Mouse (Mus musculus): ENCODE measurements at regions not wholly inside any gene's neighbourhood (a gene's known extent, or its start where the extent isn't known, plus 50 kb on each side); places are given as distances from the start of the nearest gene placed in this dataset.

DNA sequence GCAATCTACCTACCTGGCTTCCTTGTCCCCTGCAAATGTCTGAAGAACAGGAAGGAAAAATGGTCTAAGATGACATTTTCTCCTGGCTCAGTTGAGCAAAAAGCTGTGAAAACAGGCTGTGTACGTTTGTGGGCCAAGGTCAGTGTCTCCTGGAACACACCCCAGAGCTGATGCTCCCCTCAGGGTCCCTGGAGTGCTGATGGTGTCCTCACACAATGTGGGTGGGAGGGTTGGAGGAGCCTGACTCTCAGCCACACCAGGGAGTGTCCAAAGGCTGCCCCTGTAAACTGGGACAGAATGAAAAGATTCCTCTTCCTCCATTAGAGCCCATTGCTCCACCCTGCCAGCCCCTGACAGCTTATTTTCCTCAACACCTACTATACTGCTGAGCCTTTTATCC, 112.8 kb upstream of the Smim23 start:
- H3K36me3 ChIP-seq (ENCODE audit: control insufficient read depth, insufficient read depth, low read length): no peaks in the 10 kb centered on the region
- no peak overlapping the region for H3K27ac ChIP-seq (ENCODE audit: low read depth, low read length)
- ATAC-seq (replicated peaks; ENCODE audit: low FRiP score) (no peak), DNase-seq (ENCODE audit: low spot score) (no peak)
- H3K9me3 ChIP-seq (ENCODE audit: control insufficient read depth, low read length): no peaks in the 10 kb centered on the region
- no peaks in the 10 kb centered on the region for H3K27me3 ChIP-seq (ENCODE audit: control insufficient read depth, insufficient read depth, low read length)
- no peak overlapping the region for H3K4me2 ChIP-seq (ENCODE audit: low read depth, low read length, severe bottlenecking)
- 70% methylated on average over 1 of the region's 1 CpGs for WGBS
- H3K9ac ChIP-seq (ENCODE audit: low read length): no peak overlapping the region
- H3K4me1 ChIP-seq (replicated peaks; ENCODE audit: control insufficient read depth, insufficient read depth, low read length): no peaks in the 10 kb centered on the region
- no peak overlapping the region for H3K4me3 ChIP-seq (ENCODE audit: low read depth, low read length)

DNA sequence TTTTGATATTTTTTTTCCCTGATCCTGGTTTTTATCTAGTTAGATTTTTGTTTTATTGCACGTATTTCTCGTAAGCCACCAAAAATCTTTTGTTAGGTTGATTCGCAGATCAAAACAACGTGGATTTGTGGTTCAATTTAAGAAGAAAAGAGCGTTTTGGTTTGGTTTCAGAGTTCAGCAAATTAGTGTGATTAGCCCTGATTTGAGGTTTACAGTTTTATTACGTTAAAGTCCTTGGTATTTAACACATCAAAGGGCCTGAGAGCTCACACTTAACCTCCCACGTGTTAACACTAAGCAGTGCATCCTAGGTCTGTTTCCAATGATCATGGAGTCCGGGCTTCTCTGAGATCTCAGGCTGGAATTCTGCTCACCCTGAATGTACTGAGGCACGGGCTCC, 107.5 kb upstream of the Smim23 start:
- H3K4me1 ChIP-seq (replicated peaks; ENCODE audit: control insufficient read depth, insufficient read depth, low read length): peaks cover 3% of the 10 kb centered on the region; the same call in 1 of the 2 replicates
- no peak overlapping the region for H3K9ac ChIP-seq (ENCODE audit: low read length)
- DNase-seq (ENCODE audit: low spot score) (no peak), ATAC-seq (replicated peaks; ENCODE audit: low FRiP score) (no peak)
- H3K4me2 ChIP-seq (ENCODE audit: low read depth, low read length, severe bottlenecking): no peak overlapping the region
- no peaks in the 10 kb centered on the region for H3K9me3 ChIP-seq (ENCODE audit: control insufficient read depth, low read length)
- 62% methylated on average over 9 of the region's 9 CpGs for WGBS
- H3K4me3 ChIP-seq (ENCODE audit: low read depth, low read length): no peak overlapping the region
- no peaks in the 10 kb centered on the region for H3K36me3 ChIP-seq (ENCODE audit: control insufficient read depth, insufficient read depth, low read length)
- no peak overlapping the region for H3K27ac ChIP-seq (ENCODE audit: low read depth, low read length)
- H3K27me3 ChIP-seq (ENCODE audit: control insufficient read depth, insufficient read depth, low read length): no peaks in the 10 kb centered on the region

DNA sequence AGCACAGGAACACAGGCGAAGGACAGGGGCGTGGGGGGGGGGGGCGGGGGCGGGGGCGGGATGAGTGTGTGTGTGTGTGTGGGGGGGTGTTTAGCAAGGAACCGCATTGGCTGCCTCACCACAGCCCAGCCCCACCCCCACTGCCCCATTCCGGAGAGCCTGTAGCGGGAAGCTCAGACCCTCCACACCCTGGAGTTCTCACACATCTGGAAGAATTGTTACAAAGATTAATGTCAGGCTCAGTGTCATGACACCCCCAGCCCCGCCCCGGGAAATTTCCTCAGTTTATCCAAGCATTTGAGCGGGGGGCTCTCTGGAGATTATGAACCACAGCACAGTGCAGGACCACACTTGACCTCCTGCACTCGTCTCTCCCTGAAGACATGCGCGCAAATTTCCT, 106.6 kb upstream of the Smim23 start:
- H3K4me2 ChIP-seq (ENCODE audit: low read depth, low read length, severe bottlenecking): 0 out of 2 replicates have a peak overlapping the region, but pooled peaks have one; percentile 11
- ATAC-seq (replicated peaks; ENCODE audit: low FRiP score) (no peak), DNase-seq (ENCODE audit: low spot score) (peak; percentile 50)
- H3K27me3 ChIP-seq (ENCODE audit: control insufficient read depth, insufficient read depth, low read length): no peaks in the 10 kb centered on the region
- H3K4me3 ChIP-seq (ENCODE audit: low read depth, low read length): no peak overlapping the region
- no peaks in the 10 kb centered on the region for H3K9me3 ChIP-seq (ENCODE audit: control insufficient read depth, low read length)
- H3K36me3 ChIP-seq (ENCODE audit: control insufficient read depth, insufficient read depth, low read length): no peaks in the 10 kb centered on the region
- H3K4me1 ChIP-seq (replicated peaks; ENCODE audit: control insufficient read depth, insufficient read depth, low read length): peaks cover 3% of the 10 kb centered on the region; the same call in 1 of the 2 replicates
- H3K9ac ChIP-seq (ENCODE audit: low read length): no peak overlapping the region
- no peak overlapping the region for H3K27ac ChIP-seq (ENCODE audit: low read depth, low read length)
- WGBS: 15% methylated on average over 14 of the region's 14 CpGs

DNA sequence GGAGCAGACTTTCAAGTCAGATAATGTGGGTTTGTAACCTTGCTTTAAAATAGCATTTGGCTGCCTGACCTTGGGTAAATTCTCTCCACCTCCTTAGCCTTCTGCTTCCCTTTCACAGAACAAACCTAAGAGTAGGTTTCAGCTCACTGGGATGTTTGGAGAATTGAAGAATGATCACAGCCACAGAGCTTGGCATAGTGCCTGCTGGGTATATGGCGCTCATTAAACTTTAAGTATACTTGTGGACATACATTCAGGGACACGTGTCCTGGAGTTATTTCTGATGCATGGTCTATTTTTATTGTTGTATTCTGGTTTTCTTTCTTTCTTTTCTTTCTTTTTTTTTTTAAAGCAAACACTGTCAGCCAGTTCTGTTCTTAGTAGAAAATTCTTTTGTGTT, 104.4 kb upstream of the Smim23 start:
- 0 out of 2 replicates have a peak, but pooled peaks cover 2% of the 10 kb centered on the region for H3K27me3 ChIP-seq (ENCODE audit: control insufficient read depth, insufficient read depth, low read length)

DNA sequence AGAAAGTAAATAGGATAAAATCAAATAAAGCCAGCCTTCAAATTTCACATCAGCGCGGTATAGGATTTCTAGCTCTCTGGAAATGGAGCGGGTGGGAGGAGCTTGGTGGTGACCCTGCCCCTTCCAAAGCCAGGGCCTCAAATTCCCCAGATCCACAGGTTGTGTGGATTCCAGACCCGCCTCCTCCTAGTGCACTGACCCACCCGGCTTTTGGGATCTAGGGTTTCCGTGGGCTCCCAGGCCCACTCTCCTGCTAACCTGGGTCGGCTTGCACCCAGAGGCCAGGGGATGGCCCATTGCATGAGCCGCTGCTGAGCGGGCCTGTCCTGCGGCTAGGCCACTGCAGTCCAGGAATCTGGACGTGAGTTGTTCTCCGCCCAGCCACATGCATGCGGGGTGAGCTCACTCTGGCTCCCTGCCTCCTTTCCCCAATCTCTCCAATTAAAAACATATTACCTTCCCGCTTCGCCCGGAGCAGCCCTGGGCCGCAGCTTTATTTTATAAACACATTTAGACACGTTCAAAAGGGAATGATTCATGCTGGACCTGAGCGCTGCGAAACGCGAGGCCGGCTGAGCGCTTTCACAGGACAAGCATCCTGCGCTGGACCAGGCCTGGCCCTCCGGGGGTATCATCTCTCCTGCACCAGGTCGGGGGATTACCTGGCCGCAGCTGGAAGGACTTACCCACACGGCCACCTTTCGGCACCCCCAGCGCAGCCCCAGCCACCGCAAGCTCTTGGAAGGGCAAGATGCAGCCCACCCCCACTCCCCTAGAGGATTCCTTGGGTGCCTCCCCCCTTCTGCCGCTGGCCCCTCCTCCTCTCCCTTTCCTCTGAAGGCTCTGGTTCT, 101.2 kb upstream of the Smim23 start:
- H3K4me3 ChIP-seq (ENCODE audit: low read depth, low read length): peak overlapping the region; percentile 10; the same call in 1 of the 2 replicates
- H3K27ac ChIP-seq (ENCODE audit: low read depth, low read length): no peak overlapping the region
- H3K36me3 ChIP-seq (ENCODE audit: control insufficient read depth, insufficient read depth, low read length): no peaks in the 10 kb centered on the region
- H3K4me1 ChIP-seq (replicated peaks; ENCODE audit: control insufficient read depth, insufficient read depth, low read length): 0 out of 2 replicates have a peak, but pooled peaks cover 2% of the 10 kb centered on the region
- WGBS: 4% methylated on average over 33 of the region's 33 CpGs
- ATAC-seq (replicated peaks; ENCODE audit: low FRiP score) (peak; percentile 69; the same call in 1 of the 2 replicates), DNase-seq (ENCODE audit: low spot score) (peak; percentile 60)
- 0 out of 2 replicates have a peak, but pooled peaks cover 2% of the 10 kb centered on the region for H3K27me3 ChIP-seq (ENCODE audit: control insufficient read depth, insufficient read depth, low read length)
- H3K9ac ChIP-seq (ENCODE audit: low read length): peak overlapping the region; percentile 31
- H3K4me2 ChIP-seq (ENCODE audit: low read depth, low read length, severe bottlenecking): peak overlapping the region; percentile 42
- H3K9me3 ChIP-seq (ENCODE audit: control insufficient read depth, low read length): no peaks in the 10 kb centered on the region

More for the DNA sequence above, 104.4 kb upstream of the Smim23 start:
- WGBS: 93% methylated on average over 2 of the region's 2 CpGs
- no peaks in the 10 kb centered on the region for H3K9me3 ChIP-seq (ENCODE audit: control insufficient read depth, low read length)
- no peak for DNase-seq (ENCODE audit: low spot score)
- no peak overlapping the region for H3K4me2 ChIP-seq (ENCODE audit: low read depth, low read length, severe bottlenecking)
- H3K36me3 ChIP-seq (ENCODE audit: control insufficient read depth, insufficient read depth, low read length): no peaks in the 10 kb centered on the region
- no peak overlapping the region for H3K9ac ChIP-seq (ENCODE audit: low read length)
- ATAC-seq (replicated peaks; ENCODE audit: low FRiP score): no peak
- peaks cover 5% of the 10 kb centered on the region; the same call in 1 of the 2 replicates for H3K4me1 ChIP-seq (replicated peaks; ENCODE audit: control insufficient read depth, insufficient read depth, low read length)
- H3K27ac ChIP-seq (ENCODE audit: low read depth, low read length): no peak overlapping the region
- no peak overlapping the region for H3K4me3 ChIP-seq (ENCODE audit: low read depth, low read length)

DNA sequence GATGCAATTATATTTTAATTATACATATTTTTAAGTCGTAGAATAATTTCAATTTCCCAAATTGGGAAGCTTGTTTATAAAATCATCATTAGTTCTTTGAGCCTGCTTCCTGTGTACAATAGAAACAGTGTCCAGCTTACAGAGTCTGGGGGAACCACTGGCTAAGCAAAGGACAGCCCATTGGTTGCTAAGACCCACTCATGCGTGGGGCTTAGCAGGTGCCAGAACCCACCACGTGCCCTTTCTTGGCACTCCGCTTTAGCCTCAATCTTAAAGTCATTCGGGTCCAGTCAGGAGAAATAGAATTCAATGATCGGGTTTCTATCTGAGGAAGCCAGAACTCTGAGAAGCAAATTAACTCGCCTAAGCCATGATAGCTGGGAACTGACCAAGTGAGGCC, 100.5 kb upstream of the Smim23 start:
- ATAC-seq (replicated peaks; ENCODE audit: low FRiP score) (no peak), DNase-seq (ENCODE audit: low spot score) (no peak)
- 0 out of 2 replicates have a peak, but pooled peaks cover 2% of the 10 kb centered on the region for H3K27me3 ChIP-seq (ENCODE audit: control insufficient read depth, insufficient read depth, low read length)
- no peaks in the 10 kb centered on the region for H3K36me3 ChIP-seq (ENCODE audit: control insufficient read depth, insufficient read depth, low read length)
- no peak overlapping the region for H3K4me3 ChIP-seq (ENCODE audit: low read depth, low read length)
- no peak overlapping the region for H3K27ac ChIP-seq (ENCODE audit: low read depth, low read length)
- 74% methylated on average over 7 of the region's 7 CpGs for WGBS
- H3K9me3 ChIP-seq (ENCODE audit: control insufficient read depth, low read length): no peaks in the 10 kb centered on the region
- H3K4me1 ChIP-seq (replicated peaks; ENCODE audit: control insufficient read depth, insufficient read depth, low read length): 0 out of 2 replicates have a peak, but pooled peaks cover 2% of the 10 kb centered on the region
- H3K4me2 ChIP-seq (ENCODE audit: low read depth, low read length, severe bottlenecking): peak overlapping the region; percentile 42; the same call in 1 of the 2 replicates
- no peak overlapping the region for H3K9ac ChIP-seq (ENCODE audit: low read length)

DNA sequence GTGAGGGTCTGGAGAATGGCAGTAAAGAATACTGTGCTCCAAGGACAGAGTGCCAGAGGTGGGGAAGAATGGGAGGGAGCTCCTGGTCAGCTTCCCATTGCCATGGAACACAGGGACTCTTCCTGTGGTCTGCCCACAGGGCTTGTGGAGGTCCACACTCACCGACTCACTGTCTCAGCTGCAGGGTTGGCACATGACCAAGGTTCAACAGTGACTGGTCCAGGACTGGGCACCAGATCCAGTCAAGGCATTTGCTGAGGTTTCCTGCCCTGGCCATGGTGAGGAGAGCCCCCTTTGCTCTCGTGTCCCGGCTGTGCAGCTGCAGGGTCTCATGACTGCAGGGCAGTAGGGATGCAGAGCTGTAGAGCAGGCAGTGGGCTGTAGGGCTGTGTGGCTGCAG, 88.7 kb upstream of the Smim23 start:
- Histone ChIP-seq H3K4me1 (replicated peaks; ENCODE audit: control insufficient read depth, insufficient read depth, low read length) (no peaks in the 10 kb centered on the region), H3K4me3 (ENCODE audit: low read depth, low read length) (no peak overlapping the region), H3K9ac (ENCODE audit: low read length) (no peak overlapping the region), H3K4me2 (ENCODE audit: low read depth, low read length, severe bottlenecking) (no peak overlapping the region), H3K27me3 (ENCODE audit: control insufficient read depth, insufficient read depth, low read length) (no peaks in the 10 kb centered on the region), H3K27ac (ENCODE audit: low read depth, low read length) (no peak overlapping the region), H3K9me3 (ENCODE audit: control insufficient read depth, low read length) (no peaks in the 10 kb centered on the region), H3K36me3 (ENCODE audit: control insufficient read depth, insufficient read depth, low read length) (no peaks in the 10 kb centered on the region)
- WGBS: 84% methylated on average over 3 of the region's 3 CpGs
- no peak for DNase-seq (ENCODE audit: low spot score)
- no peak for ATAC-seq (replicated peaks; ENCODE audit: low FRiP score)

DNA sequence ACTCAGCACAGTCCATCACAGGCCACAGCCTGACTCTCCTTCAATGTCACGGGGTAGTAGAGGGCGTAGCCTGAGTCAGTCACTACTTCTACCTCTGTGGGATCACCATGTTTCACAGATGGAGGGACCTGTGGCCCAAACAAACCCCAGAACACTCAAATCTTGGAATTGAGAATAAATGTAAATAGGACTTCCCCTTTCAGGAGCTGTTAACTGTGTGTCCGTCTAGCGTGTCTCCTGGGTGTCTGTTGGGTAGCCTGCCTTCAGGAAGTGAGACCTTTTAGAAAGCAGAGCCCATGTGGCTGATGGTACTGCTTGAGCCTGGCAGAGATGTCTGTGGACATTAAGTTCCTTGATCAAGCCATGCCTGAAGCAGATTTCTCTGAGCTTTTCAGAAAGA, 87.4 kb upstream of the Smim23 start:
- H3K9me3 ChIP-seq (ENCODE audit: control insufficient read depth, low read length): no peaks in the 10 kb centered on the region
- 94% methylated on average over 4 of the region's 4 CpGs for WGBS
- H3K27ac ChIP-seq (ENCODE audit: low read depth, low read length): no peak overlapping the region
- H3K27me3 ChIP-seq (ENCODE audit: control insufficient read depth, insufficient read depth, low read length): no peaks in the 10 kb centered on the region
- H3K4me2 ChIP-seq (ENCODE audit: low read depth, low read length, severe bottlenecking): no peak overlapping the region
- DNase-seq (ENCODE audit: low spot score) (no peak), ATAC-seq (replicated peaks; ENCODE audit: low FRiP score) (no peak)
- no peaks in the 10 kb centered on the region for H3K36me3 ChIP-seq (ENCODE audit: control insufficient read depth, insufficient read depth, low read length)
- no peak overlapping the region for H3K9ac ChIP-seq (ENCODE audit: low read length)
- no peaks in the 10 kb centered on the region for H3K4me1 ChIP-seq (replicated peaks; ENCODE audit: control insufficient read depth, insufficient read depth, low read length)
- H3K4me3 ChIP-seq (ENCODE audit: low read depth, low read length): no peak overlapping the region
